Mouse (Mus musculus) cerebellum, adult 11 months (tissue): ENCODE measurements around the gene Hist2h2aa2.

Experiments used
- DNase-seq: peaks from one replicate; pipeline ENCODE4 v3.0.0; 2022

The Hist2h2aa2 gene

DNA sequence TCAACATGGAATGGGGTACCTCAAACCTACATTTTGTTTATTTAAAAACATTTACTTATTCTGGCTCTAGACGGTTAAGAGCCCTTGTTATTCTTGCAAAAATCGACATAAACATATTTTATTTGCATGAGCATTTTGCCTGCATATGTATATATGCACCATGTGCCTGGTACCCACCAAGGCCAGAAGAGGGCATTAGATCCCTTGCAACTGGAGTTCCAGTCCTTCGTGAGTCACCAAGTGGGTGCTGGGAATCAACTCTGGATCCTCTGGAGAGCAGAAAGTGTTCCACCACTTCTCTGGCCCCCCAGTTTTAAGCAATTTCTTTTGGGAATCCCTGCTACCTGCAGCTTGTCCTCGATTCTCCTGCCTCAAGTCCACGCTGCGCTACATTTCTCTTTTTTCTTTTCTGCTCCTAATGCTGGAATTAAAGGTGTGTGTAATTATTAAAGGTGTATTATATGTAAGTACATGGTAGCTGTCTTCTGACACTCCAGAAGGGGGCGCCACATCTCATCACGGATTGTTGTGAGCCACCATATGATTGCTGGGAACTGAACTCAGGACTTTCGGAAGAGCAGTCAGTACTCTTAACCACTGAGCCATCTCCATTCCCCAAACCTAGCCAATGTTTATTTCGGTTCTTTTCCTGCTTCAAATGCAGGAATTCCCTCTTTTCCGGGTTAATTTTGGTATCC lies 44.3 kb downstream of the Hist2h2aa2 start:
- no peak for DNase-seq

- DNase-seq, result no peak
Measured at GRCm38 (mm10) chr3:96194966-96195365, 45.1 kb downstream of the Hist2h2aa2 start.

DNA sequence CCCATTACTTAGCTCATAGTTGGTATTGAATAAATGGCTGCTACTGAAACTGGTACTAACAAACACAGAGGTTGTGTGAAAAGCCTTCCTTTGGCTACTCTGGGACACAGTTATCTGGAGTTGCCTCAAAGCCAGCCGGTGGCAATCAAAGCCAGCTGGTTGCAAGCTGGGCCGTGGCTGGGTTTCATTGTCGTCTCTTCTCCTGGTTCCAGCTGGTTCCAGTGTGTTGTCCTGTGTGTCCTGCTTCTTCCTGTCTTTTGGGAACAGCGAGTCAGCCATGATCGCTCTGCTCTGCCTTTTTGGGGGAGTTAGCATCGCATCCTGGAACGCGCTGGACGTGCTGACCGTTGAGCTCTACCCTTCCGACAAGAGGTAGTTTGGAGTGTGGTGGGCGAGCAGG lies 47.1 kb downstream of the Hist2h2aa2 start:
- no peak for DNase-seq
